Mouse (Mus musculus): ENCODE measurements around the gene Atg14.

The Atg14 gene

DNA sequence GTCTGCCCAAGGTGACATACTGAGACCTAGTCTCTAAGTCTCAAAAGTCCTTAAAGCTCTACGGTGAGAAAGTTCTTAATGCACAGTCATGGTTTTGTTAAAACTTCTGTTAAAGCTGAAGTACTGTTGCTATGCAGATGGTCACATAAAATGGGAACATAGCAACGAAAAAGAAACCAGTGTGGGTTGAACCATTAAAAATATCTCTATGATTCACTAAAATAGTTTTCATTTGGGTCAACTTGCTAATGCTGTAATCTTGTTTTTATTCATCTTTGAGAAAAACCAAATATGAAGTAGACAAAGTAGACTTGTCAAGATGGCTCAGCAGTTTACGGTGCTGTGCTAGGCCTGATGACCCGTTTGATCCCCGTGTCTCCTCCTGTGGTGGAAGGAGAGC, 63.8 kb downstream of the Atg14 start:
- DNase-seq (ENCODE audit: low read depth), result no peak

DNA sequence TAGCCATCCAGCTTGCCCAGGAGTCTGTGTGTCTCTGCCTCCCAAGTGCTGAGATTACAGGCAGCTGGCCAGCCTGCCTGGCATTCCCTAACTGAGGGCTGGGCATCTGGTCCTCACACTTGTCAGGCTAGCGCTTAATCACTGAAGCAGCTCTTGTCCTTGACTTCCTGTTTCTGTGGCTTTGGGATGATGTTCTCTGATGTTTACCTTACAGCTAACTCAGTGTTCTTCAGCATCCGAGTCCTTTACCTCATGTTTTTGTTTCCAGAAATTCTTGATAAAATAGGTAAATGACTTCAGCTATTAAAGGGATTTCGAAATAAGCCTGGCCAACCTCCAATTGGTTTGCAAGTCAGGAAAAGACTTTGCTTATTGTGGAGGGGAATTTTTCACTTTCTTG, 66.4 kb downstream of the Atg14 start:
- no peak for DNase-seq (ENCODE audit: low read depth)

DNA sequence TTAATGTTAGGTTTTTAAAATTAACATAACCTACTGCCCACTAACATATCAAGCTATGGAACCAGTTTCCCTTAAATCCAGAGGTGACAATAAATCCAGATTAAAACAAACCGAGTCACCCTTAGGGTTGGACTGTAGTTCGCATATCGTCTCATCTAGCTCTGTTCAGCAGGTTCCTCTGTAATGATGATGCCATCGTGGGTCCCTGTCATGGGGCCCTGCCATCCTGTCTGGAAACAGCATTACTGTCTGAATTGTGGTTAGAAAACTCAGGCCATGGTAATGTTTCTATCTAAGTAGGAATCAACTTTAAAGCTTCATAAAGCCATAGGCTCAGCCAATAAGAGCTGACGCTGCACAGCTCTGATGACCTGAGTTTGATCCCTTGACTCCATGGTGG, 71.8 kb downstream of the Atg14 start:
- DNase-seq (ENCODE audit: low read depth), result no peak

DNA sequence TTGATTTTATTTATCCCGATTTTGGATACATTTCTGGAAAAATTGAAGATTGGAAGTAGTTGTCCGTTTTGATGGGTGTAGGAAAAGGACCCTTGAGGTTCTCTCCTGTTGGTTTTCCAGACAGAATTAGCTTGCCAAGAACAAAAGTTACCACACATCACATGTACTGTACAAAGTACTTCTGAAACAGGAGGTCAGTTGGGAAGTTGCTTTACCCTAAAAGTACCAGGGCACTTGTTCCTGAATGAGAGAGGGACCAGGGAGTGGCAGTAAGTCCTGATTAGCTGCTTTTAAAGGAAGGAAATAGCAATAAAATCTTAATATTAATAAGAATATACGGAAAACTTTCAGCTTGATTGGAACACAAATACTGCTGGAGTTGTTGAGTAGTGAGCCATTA, 73.3 kb downstream of the Atg14 start:
- DNase-seq (ENCODE audit: low read depth), result no peak

DNA sequence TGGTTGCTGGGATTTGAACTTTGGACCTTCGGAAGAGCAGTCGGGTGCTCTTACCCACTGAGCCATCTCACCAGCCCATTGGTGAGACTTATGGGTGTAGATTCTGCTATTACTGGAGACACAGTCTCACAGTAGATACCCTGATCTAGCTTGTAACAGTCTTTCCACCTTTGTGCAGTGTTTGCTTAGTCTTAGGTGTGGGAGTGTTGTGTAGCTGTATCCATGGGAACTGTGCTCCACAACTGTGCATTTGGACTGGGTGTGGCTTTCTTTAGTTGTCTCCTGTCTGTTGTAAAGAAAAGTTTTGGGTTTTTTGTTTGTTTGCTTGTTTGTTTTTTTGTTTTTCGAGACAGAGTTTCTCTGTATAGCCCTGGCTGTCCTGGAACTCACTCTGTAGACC, 74.5 kb downstream of the Atg14 start:
- no peak for DNase-seq (ENCODE audit: low read depth)

DNA sequence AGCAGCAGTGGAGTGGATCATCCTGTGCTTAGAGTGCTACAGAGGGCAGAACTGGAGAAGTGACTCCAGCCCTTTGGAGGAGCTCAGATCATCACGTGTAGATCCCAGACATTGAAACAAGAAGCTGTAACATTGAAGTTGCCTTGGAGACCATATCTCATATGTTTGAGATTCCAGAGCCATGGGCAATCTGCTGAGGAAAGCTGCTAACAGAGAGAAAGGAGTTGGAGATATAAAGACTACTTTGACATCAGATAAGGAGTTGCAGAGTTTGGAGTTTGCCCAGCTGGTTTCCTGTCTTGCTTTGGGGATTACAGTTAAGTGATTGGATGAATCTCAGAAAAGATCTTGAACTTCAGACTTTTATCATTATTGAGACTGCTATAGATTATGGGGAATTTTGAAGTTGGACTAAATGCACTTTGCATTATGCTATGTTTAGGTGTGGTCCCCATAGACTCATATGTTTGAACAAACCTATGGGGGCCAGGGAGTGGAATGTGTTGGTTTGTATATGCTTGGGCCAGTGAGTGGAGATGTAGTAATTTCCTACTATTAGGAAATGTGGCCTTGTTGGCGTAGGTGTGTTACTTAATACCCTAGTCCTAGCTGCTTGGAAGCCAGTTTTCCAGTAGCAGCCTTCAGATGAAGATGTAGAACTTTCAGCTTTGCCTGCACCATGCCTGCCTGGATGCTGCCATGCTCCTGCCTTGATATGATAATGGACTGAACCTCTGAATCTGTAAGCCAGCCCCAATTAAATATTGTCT, 76.7 kb downstream of the Atg14 start:
- no peak for DNase-seq (ENCODE audit: low read depth)

All from c-Kit-positive CD71-positive TER-119-negative erythroid progenitor cells, embryonic 14.5 days (primary cell).